Mouse (Mus musculus): ENCODE results near the gene Bcdin3d. TPM values are rescaled to one million over a fixed set of nuclear protein-coding genes. Genes with fewer than 3 reads are reported as not detected.

Gene Bcdin3d
- polyA plus RNA-seq, 1 experiment: 11.6 TPM

DNA sequence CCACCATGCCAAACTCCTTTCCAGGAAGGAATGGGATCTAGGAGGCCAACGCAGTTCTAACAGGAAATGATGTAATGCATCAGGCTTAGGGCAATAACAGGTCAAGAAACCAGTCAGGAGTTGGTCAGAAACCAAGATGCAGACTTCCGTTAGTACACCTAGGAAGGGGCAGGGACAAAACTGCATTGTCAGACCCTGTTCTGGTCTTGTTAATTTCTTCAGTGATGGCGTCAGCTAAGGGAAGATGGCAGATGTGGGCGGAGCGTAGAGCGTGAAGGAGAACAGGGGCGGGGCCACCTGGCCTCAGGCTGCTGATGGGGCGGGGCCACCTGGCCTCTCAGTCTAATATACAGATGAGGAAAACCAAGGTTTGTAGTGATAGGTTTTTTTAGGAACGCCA lies 53.4 kb downstream of the Bcdin3d start:
- TF ChIP-seq CTCF (IDR thresholded peaks at IDR 0.05; ENCODE audit: borderline replicate concordance, insufficient read depth, low read depth, low read length) (no peak), POLR2A (IDR thresholded peaks at IDR 0.05; ENCODE audit: borderline replicate concordance, insufficient read depth, low read length) (no peak)
- 75% methylated on average over 9 of the region's 9 CpGs for WGBS
- no peak for DNase-seq
- no peak overlapping the region for H3K27ac ChIP-seq (ENCODE audit: insufficient read depth, low read length)
- no peaks in the 10 kb centered on the region for H3K4me1 ChIP-seq (ENCODE audit: control insufficient read depth, insufficient read depth, low read length)
- H3K4me3 ChIP-seq (replicated peaks; ENCODE audit: insufficient read depth, low read depth, low read length): no peak overlapping the region
- no peaks in the 10 kb centered on the region for H3K27me3 ChIP-seq (ENCODE audit: control insufficient read depth, insufficient read depth, low read length)

DNA sequence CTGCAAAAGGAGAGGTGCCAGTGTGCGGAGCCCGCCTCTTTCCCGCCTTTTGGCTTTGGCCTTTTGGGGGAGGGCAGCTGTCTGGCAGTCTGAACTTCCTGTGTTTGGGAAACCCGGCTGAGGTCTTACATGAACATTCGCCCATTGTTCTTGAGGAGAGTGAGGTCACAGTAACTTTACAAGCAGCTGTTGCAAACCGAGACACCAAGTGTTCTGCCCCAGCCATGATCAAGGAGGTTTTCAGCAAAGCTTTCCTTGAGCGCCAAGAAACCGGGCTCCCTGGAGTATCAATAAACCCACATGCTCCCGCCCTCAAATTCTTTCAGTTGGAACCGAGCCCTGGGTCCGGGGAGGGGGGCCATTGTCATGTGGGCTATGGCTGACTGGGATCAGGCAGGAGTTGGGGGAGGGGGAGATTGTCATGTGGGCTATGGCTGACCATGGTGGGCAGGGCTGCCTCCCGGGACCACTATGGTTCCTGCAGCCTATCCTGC lies 54.0 kb downstream of the Bcdin3d start:
- DNase-seq: no peak
- 11% methylated on average over 12 of the region's 12 CpGs for WGBS
- Histone ChIP-seq H3K27me3 (ENCODE audit: control insufficient read depth, insufficient read depth, low read length) (no peaks in the 10 kb centered on the region), H3K4me3 (replicated peaks; ENCODE audit: insufficient read depth, low read depth, low read length) (no peak overlapping the region), H3K4me1 (ENCODE audit: control insufficient read depth, insufficient read depth, low read length) (no peaks in the 10 kb centered on the region), H3K27ac (ENCODE audit: insufficient read depth, low read length) (no peak overlapping the region)
- no peak for TF ChIP-seq POLR2A (IDR thresholded peaks at IDR 0.05; ENCODE audit: borderline replicate concordance, insufficient read depth, low read length)

DNA sequence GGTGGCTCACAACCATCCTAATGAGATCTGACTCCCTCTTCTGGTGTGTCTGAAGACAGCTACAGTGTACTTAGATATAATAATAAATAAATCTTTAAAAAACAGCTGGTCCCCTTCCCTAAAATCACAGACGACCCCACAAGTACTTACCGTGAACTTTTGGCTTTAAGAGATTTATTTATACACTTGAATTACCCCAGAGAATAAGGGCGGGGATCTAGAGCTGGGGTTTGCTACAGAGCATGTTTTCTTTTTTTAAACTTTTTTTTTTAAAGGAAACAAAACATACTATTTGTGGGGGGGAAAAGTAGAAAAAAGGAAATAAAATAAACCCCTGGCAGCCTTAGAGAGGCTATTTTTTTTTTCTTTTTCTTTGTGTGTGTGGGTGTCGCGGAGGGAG lies 54.4 kb downstream of the Bcdin3d start:
- no peak for TF ChIP-seq POLR2A (IDR thresholded peaks at IDR 0.05; ENCODE audit: borderline replicate concordance, insufficient read depth, low read length)
- TF ChIP-seq CTCF (IDR thresholded peaks at IDR 0.05; ENCODE audit: borderline replicate concordance, insufficient read depth, low read depth, low read length): no peak
- Histone ChIP-seq H3K27ac (ENCODE audit: insufficient read depth, low read length) (no peak overlapping the region), H3K4me1 (ENCODE audit: control insufficient read depth, insufficient read depth, low read length) (no peaks in the 10 kb centered on the region), H3K4me3 (replicated peaks; ENCODE audit: insufficient read depth, low read depth, low read length) (no peak overlapping the region), H3K27me3 (ENCODE audit: control insufficient read depth, insufficient read depth, low read length) (no peaks in the 10 kb centered on the region)
- DNase-seq: no peak
- WGBS: 16% methylated on average over 5 of the region's 5 CpGs

Other genes starting within 250 kb of the Bcdin3d start
- 5.0 and 7.0 TPM in 2 replicates for gene Kcnh3, start 249.9 kb downstream of the Bcdin3d start, polyA plus RNA-seq (2012; rRNA removed)
- 84.9 and 94.4 TPM in 2 replicates for gene Mcrs1, start 222.8 kb downstream of the Bcdin3d start, polyA plus RNA-seq (2012; rRNA removed)
- 141 and 152 TPM in 2 replicates for gene Prpf40b, start 179.6 kb downstream of the Bcdin3d start, polyA plus RNA-seq (2012; rRNA removed)
- 1.1 and 1.9 TPM in 2 replicates for gene Fam186b, start 178.8 kb downstream of the Bcdin3d start, polyA plus RNA-seq (2012; rRNA removed)
- gene Fmnl3, start 104.2 kb downstream of the Bcdin3d start, polyA plus RNA-seq (2012; rRNA removed): 10.0 and 10.7 TPM in 2 replicates
- 401 and 418 TPM in 2 replicates for gene Tmbim6, start 81.8 kb downstream of the Bcdin3d start, polyA plus RNA-seq (2012; rRNA removed)
- gene Nckap5l, start 17.0 kb downstream of the Bcdin3d start, polyA plus RNA-seq (2012; rRNA removed): 12.3 TPM in 2 replicates
- gene Faim2, start 53.4 kb upstream of the Bcdin3d start, polyA plus RNA-seq (2012; rRNA removed): 241 and 263 TPM in 2 replicates
- gene Aqp2, start 104.3 kb upstream of the Bcdin3d start, polyA plus RNA-seq (2012; rRNA removed): 0.23 and 0.43 TPM in 2 replicates
- 0.36 and 0.56 TPM in 2 replicates for gene Aqp5, start 116.1 kb upstream of the Bcdin3d start, polyA plus RNA-seq (2012; rRNA removed)
- gene Aqp6, start 126.7 kb upstream of the Bcdin3d start, polyA plus RNA-seq (2012; rRNA removed): 29.0 and 38.4 TPM in 2 replicates
- gene Racgap1, start 176.9 kb upstream of the Bcdin3d start, polyA plus RNA-seq (2012; rRNA removed): 15.5 and 15.6 TPM in 2 replicates
- 102 and 104 TPM in 2 replicates for gene Asic1, start 195.6 kb upstream of the Bcdin3d start, polyA plus RNA-seq (2012; rRNA removed)
- gene Smarcd1, start 227.4 kb upstream of the Bcdin3d start, polyA plus RNA-seq (2012; rRNA removed): 82.3 and 87.1 TPM in 2 replicates
- not detected in 2 replicates for gene Gm17349, start 230.8 kb upstream of the Bcdin3d start, polyA plus RNA-seq (2012; rRNA removed)
- 130 and 143 TPM in 2 replicates for gene Gpd1, start 242.8 kb upstream of the Bcdin3d start, polyA plus RNA-seq (2012; rRNA removed)